Mouse (Mus musculus) CH12.LX (cell line): ENCODE results near the gene Fryl.

Experiments used
- CHD2 ChIP-seq: IDR thresholded peaks from 2 replicates; pipeline ENCODE4 v1.6.1; 2011; ENCODE audit warnings: low read length, improper control_type of control experiment
- CTCF ChIP-seq, 2 experiments: IDR thresholded peaks in 1 of 2; conservative IDR thresholded peaks in 1 of 2; 2 replicates each; pipeline ENCODE4 v1.5.1; 2011 to 2012; ENCODE audit warnings: low read depth in 2 of 2, low read length in 2 of 2, improper control_type of control experiment in 1 of 2, inconsistent platforms in 1 of 2, mild to moderate bottlenecking in 1 of 2, moderate library complexity in 1 of 2
- GABPA ChIP-seq: IDR thresholded peaks from 2 replicates; pipeline ENCODE4 v1.6.1; 2012; ENCODE audit warnings: low read depth, low read length, improper control_type of control experiment, inconsistent platforms; ENCODE audit not compliant: insufficient replicate concordance
- HCFC1 ChIP-seq: IDR thresholded peaks from 2 replicates; pipeline ENCODE4 v1.6.1; 2012; ENCODE audit warnings: low read depth, mild to moderate bottlenecking, inconsistent platforms, low read length, improper control_type of control experiment
- MAX ChIP-seq: IDR thresholded peaks from 2 replicates; pipeline ENCODE4 v1.6.1; 2011; ENCODE audit warnings: low read length, improper control_type of control experiment
- MAZ ChIP-seq: IDR thresholded peaks from 2 replicates; pipeline ENCODE4 v1.6.1; 2012; ENCODE audit warnings: low read depth, mild to moderate bottlenecking, inconsistent platforms, low read length, improper control_type of control experiment, moderate library complexity
- POLR2A ChIP-seq: IDR thresholded peaks from 2 replicates; pipeline ENCODE4 v1.6.1; 2011; ENCODE audit warnings: low read depth, mild to moderate bottlenecking, improper control_type of control experiment, low read length

DNA sequence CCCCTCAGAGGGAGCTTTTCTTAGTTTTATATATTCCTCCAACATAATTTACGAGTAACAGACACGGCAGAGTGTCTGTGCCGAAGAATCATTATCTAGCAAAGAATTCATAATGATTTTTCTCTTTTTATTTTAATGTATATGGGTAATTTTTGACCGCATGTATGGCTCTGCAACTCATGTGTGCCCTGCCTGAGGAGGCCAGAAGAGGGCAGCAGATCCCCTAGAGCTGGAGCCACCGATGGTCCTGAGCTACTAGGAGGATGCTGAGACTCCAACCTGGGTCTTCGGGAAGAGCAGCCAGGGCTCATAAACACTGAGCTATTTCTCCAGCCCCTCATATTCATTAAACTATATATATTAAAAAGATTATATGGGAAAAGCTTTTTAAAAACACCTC, 200.0 kb downstream of the Fryl start:
- no peak for TF ChIP-seq CHD2
- TF ChIP-seq HCFC1 = no peak
- no peak for TF ChIP-seq MAX
- TF ChIP-seq POLR2A = no peak
- no peak for TF ChIP-seq MAZ
- peak; percentile 35 to 55 for TF ChIP-seq CTCF (conservative IDR thresholded peaks at IDR 0.05 in 1 of 2, IDR thresholded peaks at IDR 0.05 in 1 of 2; ENCODE audit: low read depth in 2 of 2, low read length in 2 of 2)
- no peak for TF ChIP-seq GABPA
